Mouse (Mus musculus) erythroblast, embryonic 14.5 days (primary cell): ENCODE data around the gene Sh3bp4.

ENCODE experiments used
- GATA1 ChIP-seq: IDR thresholded peaks from 2 replicates; pipeline ENCODE4 v1.6.1; 2012; ENCODE audit warnings: low read length, inconsistent platforms, mixed read lengths
- TAL1 ChIP-seq: IDR thresholded peaks from 3 replicates; pipeline ENCODE4 v1.6.1; 2012; ENCODE audit warnings: low read length, inconsistent platforms, mixed read lengths

- TF ChIP-seq GATA1 (no peak), TAL1 (no peak)
These were observed 114.0 kb downstream of the Sh3bp4 start for GRCm38 (mm10) chr1:89184111-89184785.
